Mouse (Mus musculus) frontal cortex, adult (tissue): ENCODE measurements around the gene Prss41.
"Not testable (repeated sequence)": the region's sequence is repeated elsewhere in the genome, so short reads cannot be mapped to it uniquely, and the experiment has no call there.

Experiments
- ATAC-seq: cut with Nextera tagmentation; 2 replicates; pipeline ENCODE4 v1.9.2; 2017; ENCODE audit warnings: mild to moderate bottlenecking, moderate library complexity, mixed read lengths; ENCODE audit not compliant: low TSS enrichment

Gene Prss41

GRCm38 (mm10) chr17:23843812-23844273, at the start of gene Prss41, which contains the start of gene Prss32:
Gene Prss41, minus strand, starts transcription at chr17:23844172.
Gene Prss32, plus strand, starts transcription at chr17:23843855.
- ATAC-seq = no peak

DNA sequence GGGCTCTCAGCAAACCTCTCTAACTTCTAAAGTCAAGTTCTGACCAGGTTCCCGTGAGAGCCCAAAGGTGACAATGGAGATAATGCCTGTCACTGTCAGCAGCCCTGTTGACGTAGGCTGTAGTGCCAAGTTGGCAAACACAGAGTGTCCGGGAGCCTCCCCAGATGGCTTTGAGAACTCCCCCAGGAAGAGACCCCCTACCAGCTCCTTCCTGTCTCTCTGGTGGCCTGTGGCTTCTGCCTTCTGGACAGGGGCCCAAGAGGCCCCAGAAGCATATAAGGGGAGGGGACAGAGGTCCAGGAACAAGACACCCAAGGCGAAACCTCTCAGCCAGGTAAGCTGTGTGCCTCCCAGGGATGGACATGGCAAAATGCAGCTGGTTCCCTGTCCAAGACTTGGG, 36.6 kb upstream of the Prss41 start, which contains the start of the genes Dcpp1 and Dcpp2:
Gene Dcpp1 (plus strand): TSS at position 301 of the 400 bp plus-strand sequence.
Gene Dcpp2 (plus strand): TSS at position 305 of the 400 bp plus-strand sequence.
- not testable (repeated sequence) for ATAC-seq

- ATAC-seq = no peak
Measured at GRCm38 (mm10) chr17:23877166-23877565, 33.2 kb upstream of the Prss41 start.

GRCm38 (mm10) chr17:23876741-23877140, 32.8 kb upstream of the Prss41 start:
- peak; percentile 57 for ATAC-seq

DNA sequence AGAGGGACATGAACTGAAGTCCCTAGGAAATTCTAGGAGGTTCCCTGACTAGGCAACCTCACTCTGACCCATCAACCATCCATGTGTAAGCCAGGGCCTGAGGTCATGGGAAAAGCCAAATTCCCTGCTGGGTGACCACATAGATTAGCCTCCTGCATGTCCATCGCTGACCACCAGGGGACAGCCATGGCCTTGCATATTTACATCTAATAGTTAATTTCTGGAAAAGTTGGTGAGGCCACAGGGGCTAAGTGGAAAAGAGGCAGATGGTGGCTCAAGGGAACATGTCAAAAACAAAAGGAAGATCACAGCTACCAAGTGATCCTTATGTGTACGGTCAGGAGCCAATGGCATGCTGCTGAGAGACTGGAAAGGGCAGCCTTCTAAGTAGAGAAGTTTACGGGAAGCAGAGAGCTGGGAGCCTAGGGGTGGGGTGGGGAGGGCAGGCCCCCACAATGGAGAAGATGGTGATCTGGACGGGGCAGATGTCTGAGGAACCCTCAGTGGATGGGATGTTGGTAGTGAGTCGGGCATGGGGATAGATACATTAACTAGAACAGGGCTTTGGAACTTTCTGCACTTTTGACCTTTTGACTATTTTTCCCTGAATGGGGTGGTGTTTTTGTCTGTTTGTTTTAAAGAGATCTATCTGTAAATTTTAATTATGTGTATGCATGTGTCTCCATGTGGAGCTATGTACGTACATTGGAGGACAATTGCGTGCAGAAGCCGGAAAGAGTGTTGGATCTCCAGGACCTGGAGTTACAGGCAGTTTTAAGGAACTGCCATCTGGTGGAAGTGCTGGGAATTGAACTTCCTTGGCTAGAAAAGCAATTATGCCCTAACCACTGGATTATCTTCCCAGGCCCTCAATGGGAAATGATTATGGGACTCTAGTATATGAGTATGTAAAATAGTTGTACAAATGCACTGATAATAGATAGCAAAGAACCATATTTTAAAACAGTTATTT, 30.2 kb upstream of the Prss41 start:
- peak; percentile 52; the same call in 1 of the 2 replicates for ATAC-seq

DNA sequence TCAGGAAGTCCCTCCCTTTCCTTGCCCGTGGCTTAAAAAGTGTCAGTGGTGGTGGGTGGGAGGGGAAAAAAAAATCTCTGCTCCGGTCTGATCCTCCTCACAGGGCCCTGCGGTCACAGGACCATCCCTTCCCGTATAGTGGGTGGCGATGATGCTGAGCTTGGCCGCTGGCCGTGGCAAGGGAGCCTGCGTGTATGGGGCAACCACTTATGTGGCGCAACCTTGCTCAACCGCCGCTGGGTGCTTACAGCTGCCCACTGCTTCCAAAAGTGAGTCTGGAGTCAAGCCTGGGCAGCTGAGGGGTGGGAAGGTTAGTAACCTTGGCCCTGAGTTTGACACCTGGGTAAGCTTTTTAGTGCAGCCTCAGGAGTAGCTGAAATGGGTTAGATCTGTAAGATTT, 24.5 kb upstream of the Prss41 start:
- ATAC-seq = no peak

- no peak for ATAC-seq
Measured at GRCm38 (mm10) chr17:23867756-23868155, 23.8 kb upstream of the Prss41 start, which contains the start of gene Prss21. Gene Prss21, plus strand, starts transcription at chr17:23868056.

DNA sequence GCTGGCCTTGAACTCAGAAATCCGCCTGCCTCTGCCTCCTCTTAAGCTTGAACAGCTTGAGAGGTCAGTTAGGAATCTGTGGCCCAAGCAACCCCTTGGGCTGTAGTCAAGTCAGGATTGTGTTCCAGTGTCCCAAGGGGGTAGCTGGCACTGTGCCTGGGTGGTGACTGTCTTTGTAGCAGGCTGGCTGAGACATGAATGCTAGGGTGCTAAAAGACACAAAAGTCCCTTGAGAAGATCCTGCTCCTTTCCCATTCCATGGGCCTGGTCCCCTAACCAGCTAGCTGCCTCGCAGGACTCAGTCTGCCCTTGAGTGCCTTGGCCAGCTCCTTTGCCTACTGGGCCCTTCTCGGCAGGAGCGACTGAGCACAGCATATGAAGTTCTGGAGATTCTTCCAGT, 19.0 kb upstream of the Prss41 start:
- ATAC-seq = no peak

- ATAC-seq = no peak
Measured at GRCm38 (mm10) chr17:23857913-23858312, 13.9 kb upstream of the Prss41 start.

DNA sequence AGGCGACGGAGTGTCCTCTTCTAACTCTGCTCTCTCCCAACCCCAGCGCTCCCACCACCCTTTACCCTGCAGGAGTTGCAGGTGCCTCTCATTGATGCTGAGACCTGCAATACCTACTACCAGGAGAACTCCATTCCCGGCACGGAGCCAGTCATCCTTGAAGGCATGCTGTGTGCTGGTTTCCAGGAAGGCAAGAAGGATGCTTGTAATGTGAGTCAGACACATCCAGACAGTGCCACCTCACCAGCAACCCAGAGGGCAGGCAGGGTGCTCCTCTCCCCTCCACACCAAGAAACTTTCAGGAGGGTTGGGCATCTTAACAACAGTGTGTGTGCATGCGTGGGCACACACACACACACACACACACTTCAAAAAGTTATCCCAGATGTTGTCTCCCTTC, 13.2 kb upstream of the Prss41 start:
- ATAC-seq = no peak

- ATAC-seq = no peak
Measured at GRCm38 (mm10) chr17:23854229-23854765, 10.3 kb upstream of the Prss41 start.

DNA sequence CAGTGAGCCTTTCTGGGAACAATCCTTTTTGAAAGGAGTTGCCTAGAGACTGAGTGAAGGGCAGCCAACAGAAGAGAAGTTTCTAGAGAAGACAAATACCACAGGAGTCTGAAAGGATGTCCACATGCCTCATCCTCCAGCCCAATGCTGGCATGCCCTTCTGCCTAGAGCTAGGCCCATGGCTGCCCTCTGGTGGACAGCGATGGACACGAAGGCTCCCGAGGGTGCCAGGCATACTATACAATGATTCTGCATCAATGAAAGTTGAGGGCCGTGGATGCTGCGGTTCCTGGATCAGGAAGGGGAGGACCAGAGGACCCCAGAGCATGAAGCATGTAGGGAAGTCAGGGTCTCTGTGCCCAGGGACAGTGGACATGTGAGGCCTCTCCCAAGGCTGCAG, 9.3 kb upstream of the Prss41 start:
- no peak for ATAC-seq

- no peak for ATAC-seq
Measured at GRCm38 (mm10) chr17:23850853-23851749, 7.1 kb upstream of the Prss41 start.

DNA sequence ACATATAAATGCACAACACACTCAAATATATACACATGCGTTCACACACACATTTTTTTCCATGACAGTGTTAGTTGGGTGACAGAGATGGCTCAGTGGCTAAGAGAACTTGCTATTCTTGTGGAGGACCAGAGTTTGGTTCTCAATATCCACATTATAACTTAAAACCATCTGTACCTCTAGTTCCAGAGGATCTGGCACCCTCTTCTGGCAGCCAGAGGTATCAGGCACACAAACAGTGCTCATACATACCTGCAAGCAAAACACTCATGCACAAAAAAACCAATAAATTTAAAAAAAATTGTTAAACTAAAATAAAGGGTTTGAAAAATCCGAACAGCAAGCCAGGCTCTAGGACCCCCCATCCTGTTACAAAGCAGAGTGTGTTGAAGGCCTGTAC, 6.1 kb upstream of the Prss41 start:
- ATAC-seq = no peak

GRCm38 (mm10) chr17:23843141-23843811, 696 bp downstream of the Prss41 start:
- no peak for ATAC-seq

DNA sequence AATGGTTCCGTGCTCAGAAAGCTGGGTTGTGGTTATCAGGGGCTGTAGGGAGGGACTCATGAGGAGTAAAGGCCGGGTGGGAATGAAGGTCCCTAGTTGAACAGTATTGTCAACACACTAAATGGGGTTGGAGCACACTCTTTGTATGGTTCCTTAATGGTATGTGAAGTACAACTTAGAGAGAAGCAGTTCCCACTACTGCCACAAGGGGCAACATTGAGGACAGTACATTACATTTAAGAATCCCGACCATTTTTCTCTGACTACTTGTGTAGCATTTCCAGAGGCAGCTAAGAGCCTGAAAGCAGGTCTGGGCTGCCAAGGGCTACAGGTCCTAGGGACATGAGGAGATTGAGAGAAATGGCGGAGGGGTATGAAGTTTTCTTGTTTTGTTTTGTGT, 2.8 kb downstream of the Prss41 start:
- no peak for ATAC-seq

DNA sequence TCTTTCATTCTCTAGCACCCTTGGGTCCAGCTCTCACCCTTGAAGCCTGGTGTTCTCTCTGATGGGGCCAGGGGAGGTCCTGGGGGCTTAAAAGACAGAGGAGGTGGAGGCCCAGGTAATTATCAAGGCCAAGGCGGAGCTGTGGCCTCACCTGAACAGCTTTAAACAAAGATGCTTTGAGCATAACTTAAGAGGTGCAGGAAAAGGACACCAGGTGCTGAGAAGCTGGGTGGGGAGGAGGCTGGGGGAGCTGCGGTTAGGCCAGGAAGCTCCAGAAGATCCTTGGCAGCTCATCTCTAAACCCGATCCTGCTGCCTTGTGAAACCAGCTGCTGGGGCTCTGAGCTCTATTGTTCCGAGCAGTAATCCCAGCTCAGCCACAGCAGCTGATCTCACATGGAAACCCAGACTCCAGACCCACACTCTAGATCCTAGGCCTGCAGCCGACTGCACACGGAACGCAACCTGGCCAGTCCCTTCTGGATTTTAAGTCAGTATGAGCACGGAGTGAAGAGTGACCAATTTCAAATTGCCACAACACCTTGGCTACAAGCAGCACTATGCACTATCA, 7.9 kb downstream of the Prss41 start, which contains the start of gene Prss33:
Gene Prss33 (minus strand): TSS at position 51 of the 570 bp plus-strand sequence.
- no peak for ATAC-seq

DNA sequence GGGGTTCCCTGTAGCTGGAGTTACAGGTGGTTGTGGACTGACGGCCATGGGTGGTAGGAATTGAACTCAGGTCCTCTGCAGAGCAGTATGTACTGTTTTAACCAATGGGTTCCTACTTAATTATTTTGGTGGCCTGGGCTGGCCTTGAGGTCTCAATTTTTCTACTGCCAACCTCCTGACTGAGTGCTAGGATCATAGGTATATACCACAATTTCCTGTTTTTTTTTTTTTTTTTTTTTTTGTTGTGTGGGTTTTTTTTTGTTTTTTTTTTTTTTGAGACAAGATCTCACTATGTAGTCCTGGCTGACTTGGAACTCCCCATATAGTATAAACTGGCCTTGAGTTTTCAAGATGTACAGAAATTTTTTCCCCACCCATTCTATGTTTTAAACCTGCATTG, 12.8 kb downstream of the Prss41 start:
- no peak for ATAC-seq

GRCm38 (mm10) chr17:23829064-23829619, 14.8 kb downstream of the Prss41 start, which contains the start of gene Elob:
Gene Elob, minus strand, starts transcription at chr17:23829136.
- peak; percentile 83 for ATAC-seq
